In the genomic region with DNA sequence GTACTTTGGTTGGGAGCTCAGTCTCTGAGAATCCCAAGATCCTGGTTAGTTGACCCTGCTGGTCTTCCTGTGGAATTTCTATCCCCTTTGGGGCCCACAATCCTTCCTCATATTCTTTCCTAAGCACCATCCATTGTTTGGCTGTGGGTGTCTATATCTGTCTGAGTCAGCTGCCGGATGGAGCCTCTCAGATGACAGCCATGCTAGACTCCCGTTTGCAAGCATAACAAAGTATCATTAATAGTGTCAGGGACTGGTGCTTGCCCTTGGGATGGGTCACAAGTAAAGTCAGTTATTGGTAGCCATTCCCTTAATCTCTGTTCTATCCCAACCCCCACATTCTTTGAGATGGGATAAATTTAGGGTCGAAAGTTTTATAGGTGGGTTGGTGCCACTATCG, we compare ENCODE assay signal across 18 mouse cellular contexts.
"Had no signal": no experiment of that assay in that cellular context is flagged by ENCODE, and none has a peak within 500 bp of the region (broad histone marks: within the 10 kb centered on the region; RNA-seq: fewer than 3 reads in every experiment).

No protein-coding gene starts in this region.

- H3K36me3 ChIP-seq: midbrain, embryonic 10.5 days; midbrain, embryonic 13.5 days; neural tube, embryonic 13.5 days; neural tube, embryonic 15.5 days had no signal

- H3K27me3 ChIP-seq: midbrain, embryonic 13.5 days; neural tube, embryonic 13.5 days; neural tube, embryonic 15.5 days had no signal

- H3K27ac ChIP-seq: midbrain, embryonic 10.5 days; midbrain, embryonic 13.5 days; neural tube, embryonic 13.5 days; neural tube, embryonic 15.5 days had no signal

- H3K4me1 ChIP-seq: midbrain, embryonic 10.5 days; midbrain, embryonic 13.5 days; neural tube, embryonic 13.5 days; neural tube, embryonic 15.5 days had no signal

- H3K4me2 ChIP-seq: lung, embryonic 14.5 days; midbrain, embryonic 13.5 days; neural tube, embryonic 13.5 days; neural tube, embryonic 15.5 days had no signal

- ATAC-seq: midbrain, embryonic 13.5 days; midbrain, embryonic 16.5 days had no signal

- H3K9ac ChIP-seq: lung, embryonic 14.5 days; midbrain, embryonic 13.5 days; neural tube, embryonic 13.5 days; neural tube, embryonic 15.5 days had no signal

- DNase-seq: lung, adult 18-20 months; lung, embryonic 14.5 days; lung, postnatal 10 days; lung, postnatal 4 days; retina, postnatal 1 day; right cerebral cortex, adult 18-20 months; right cerebral cortex, postnatal 25 days; right cerebral cortex, postnatal 4 days; spleen, adult 18-20 months; thymus, adult 18-20 months; thymus, postnatal 14 days; thymus, postnatal 36 days had no signal

- H3K4me3 ChIP-seq: midbrain, embryonic 10.5 days; midbrain, embryonic 13.5 days; myocyte; neural tube, embryonic 13.5 days; neural tube, embryonic 15.5 days had no signal

- H3K9me3 ChIP-seq: midbrain, embryonic 10.5 days; midbrain, embryonic 13.5 days; neural tube, embryonic 13.5 days; neural tube, embryonic 15.5 days had no signal
